Mouse (Mus musculus): ENCODE measurements around the gene Tia1.
"Not testable (repeated sequence)": the region's sequence is repeated elsewhere in the genome, so short reads cannot be mapped to it uniquely, and the experiment has no call there.

Gene Tia1

GRCm38 (mm10) chr6:86404100-86404861 lies at the start of gene Tia1:
TSS of gene Tia1 (plus strand) at chr6:86404219.
- DNase-seq (ENCODE audit: inconsistent ontology term) = peak; percentile 98

DNA sequence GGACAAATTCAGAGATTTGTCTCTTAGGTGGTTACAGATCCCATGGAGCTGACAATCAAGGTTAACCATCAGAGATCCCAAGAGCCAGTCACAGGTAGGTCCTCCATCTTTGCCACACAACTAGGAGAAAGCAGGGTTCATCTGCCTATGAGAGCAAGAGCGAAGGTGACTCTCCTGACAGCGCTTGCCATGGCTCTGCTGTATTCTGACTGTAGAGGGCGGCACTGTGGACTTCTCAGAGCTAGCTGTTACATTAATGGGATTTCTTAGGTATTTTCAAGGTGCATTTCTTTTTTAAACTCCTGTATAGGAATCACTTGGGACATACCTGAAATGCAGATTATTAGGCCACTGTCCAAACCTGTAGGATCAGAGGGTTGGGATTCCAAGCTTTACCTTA lies 49.1 kb upstream of the Tia1 start:
- DNase-seq (ENCODE audit: inconsistent ontology term) = no peak

DNA sequence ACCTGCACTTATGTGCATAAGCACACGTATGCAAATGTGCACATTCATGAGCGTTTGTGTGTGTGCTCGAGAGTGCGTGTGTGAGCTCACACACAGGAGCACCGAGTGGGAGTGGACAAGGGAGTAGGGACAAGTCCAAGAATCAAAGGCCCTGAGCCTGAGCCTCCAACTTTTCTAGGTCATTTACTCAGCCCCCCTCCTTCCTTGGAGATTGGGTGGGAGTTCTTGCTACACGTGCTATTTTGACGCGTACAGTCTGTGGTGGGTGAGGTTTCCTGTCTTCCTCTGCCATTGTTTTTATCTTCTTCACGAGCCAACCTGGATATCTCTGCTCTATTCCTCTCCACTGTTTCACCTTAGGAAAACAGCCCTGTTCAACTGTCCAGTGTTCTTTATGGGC lies 47.1 kb upstream of the Tia1 start:
- no peak for DNase-seq (ENCODE audit: inconsistent ontology term)

DNA sequence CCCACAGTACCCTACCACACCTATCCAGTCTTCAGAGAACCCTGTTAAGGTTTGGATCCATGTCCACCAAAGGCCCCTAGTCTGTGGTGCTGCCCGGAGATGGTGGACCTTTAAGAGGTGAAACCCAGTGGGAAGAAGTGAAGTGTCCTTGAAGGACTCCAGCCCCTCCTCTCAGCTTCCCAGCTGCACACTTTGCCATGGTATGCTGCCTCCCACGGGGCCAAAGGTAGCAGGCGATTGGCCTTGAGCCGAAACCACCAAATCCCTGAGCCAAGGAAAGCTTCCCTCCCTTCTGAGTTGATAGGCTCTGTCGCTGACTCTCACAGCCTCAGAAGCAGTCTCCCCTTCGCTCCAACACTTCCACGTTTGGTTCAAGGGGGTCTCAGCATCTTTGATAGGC lies 43.3 kb upstream of the Tia1 start:
- no peak for DNase-seq (ENCODE audit: inconsistent ontology term)

- DNase-seq (ENCODE audit: inconsistent ontology term) = no peak
These were observed 42.6 kb upstream of the Tia1 start for GRCm38 (mm10) chr6:86361373-86361772.

- peak; percentile 76 for DNase-seq (ENCODE audit: inconsistent ontology term)
These were observed 39.4 kb upstream of the Tia1 start for GRCm38 (mm10) chr6:86364442-86365141.

DNA sequence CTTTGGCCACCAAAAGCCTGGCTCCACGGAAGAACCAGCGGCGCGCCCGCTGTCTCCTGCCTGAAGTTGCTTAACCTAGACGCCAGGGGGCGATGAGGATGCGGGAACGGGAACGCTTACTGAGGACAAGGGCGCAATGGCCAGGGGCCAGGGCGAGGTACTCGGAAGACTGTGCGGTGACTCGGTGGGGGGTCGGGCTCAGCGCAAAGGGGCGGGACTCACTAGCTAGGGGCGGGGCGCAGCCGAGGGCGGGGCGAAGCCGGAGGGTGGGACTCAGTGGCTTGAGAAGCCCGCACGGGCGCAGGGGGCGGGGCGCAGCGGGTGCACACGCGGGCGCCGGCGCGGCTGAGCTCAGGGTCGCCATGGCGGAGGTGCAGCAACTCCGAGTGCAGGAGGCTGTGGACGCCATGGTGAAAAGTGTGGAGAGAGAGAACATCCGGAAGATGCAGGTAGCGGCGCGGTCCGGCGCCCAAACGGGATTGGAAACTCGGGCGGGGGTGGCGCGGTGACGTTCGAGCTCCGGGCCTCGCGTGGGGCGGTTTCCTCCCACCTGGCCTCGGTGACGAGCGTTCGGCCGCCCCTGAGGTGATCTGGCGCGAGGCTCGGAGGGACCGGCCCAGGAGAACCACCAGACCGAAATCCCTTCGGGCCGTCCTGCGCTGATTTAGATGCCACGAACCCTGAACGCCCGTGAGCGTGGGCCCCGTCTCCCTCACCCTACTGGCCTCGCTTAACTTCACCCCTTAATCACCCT lies 38.5 kb upstream of the Tia1 start, which contains the start of gene Fam136a:
Gene Fam136a (plus strand): TSS at position 276 of the 754 bp plus-strand sequence.
- DNase-seq (ENCODE audit: inconsistent ontology term) = peak; percentile 99

DNA sequence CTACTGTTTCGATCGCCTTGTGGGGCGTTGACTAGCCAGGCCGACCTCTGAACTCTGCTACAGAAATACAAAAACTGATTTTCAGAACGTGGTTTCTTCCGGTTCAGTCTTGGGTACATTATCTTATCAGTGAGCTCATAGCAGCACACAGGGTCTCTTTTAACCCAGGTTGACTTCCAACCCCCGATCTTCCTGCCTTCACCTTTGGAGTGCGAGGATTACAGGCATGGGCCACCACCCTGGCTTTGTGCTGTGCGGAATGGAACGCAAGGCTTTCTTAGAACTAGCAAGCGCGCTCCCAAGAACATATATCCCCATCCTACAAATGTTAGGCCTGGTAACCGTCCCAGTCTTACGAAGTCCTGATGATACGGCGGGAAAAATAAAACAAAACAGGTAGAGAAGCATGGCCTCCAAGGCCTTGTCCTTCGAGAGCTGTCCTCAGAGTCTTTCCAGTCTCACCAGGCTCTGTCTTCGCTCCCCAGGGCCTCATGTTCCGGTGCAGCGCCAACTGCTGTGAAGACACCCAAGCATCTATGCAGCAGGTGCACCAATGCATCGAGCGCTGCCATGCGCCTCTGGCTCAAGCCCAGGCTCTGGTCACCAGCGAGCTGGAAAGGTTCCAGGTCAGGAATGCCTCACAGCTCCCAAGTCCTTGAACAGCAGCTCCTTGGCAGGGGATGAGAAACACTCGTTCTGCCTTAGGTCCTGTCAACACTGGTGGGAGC lies 37.7 kb upstream of the Tia1 start:
- DNase-seq (ENCODE audit: inconsistent ontology term) = no peak

DNA sequence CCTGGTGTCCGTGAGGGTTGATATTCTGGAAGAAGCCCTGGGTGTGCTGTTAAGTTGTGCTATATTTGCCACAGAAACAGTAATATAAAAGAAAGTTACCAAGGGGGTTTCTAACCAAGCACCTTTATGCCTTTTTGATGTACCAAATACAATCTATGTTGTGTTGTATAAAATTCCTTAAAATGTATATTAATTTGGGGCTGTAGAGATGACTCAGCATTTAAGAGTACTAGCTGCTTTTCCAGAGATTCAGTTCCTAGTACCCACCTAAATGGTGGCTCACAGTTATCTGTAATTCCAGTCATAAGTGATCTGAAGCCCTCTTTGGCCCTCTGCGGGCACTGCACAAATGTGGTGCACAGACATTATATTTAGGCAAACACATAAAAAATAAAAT lies 37.2 kb upstream of the Tia1 start:
- no peak for DNase-seq (ENCODE audit: inconsistent ontology term)

GRCm38 (mm10) chr6:86368479-86368878 lies 35.5 kb upstream of the Tia1 start:
- no peak for DNase-seq (ENCODE audit: inconsistent ontology term)

- DNase-seq (ENCODE audit: inconsistent ontology term) = no peak
These were observed 33.8 kb upstream of the Tia1 start for GRCm38 (mm10) chr6:86370093-86370713.

- DNase-seq (ENCODE audit: inconsistent ontology term) = no peak
These were observed 33.2 kb upstream of the Tia1 start, which contains the start of gene Snrpg for GRCm38 (mm10) chr6:86370764-86371339. TSS of gene Snrpg (plus strand) at chr6:86371304.

DNA sequence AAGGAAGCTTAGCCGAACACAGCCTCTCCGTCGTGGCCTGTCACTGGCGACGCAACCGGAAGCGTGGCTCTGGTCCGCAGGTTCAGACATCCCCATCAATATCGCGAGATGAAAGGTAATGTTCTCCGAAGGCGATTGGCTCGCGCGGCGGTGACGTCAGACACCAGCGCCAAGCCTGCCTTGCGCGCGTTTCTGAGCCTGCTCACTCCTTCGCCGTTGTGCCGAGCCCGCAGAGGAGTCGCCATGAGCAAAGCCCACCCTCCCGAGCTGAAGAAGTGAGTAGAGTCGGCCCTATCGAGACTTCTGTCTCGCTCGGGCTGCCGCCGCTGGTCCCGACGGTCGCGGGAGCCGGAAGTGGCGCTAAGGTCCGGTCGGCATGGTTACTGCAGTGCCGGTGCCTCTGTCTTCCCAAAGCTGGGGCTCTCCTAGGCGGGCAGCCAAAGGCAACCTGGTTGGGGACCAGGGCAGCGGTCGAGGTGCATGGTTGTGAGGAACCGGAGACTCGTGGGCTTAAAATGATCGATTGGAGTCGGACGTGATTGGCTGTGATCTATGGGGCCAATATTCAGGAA lies 32.6 kb upstream of the Tia1 start:
- peak; percentile 95 for DNase-seq (ENCODE audit: inconsistent ontology term)

- no peak for DNase-seq (ENCODE audit: inconsistent ontology term)
These were observed 32.0 kb upstream of the Tia1 start for GRCm38 (mm10) chr6:86371950-86372516.

GRCm38 (mm10) chr6:86373556-86373955 lies 30.5 kb upstream of the Tia1 start:
- DNase-seq (ENCODE audit: inconsistent ontology term) = no peak

DNA sequence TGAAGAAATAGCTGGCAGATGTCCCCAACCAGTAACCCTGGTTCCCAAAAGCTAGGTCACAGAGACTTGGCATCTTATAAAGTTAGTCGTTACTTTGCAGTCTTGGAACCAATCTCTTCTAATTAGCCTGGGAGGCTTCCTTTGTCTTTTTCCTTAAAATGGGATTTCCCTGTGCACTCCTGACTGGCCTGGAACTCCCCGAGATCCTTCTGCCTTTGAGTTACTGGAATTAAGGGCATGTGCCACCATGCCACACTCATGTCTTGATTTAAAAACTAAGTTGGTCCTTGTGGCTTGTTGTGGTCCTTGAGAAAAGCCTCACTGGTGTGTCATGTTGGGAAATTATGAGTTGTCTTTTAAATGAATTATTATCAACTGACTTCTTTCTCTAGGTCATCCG lies 25.7 kb upstream of the Tia1 start:
- DNase-seq (ENCODE audit: inconsistent ontology term) = no peak

DNA sequence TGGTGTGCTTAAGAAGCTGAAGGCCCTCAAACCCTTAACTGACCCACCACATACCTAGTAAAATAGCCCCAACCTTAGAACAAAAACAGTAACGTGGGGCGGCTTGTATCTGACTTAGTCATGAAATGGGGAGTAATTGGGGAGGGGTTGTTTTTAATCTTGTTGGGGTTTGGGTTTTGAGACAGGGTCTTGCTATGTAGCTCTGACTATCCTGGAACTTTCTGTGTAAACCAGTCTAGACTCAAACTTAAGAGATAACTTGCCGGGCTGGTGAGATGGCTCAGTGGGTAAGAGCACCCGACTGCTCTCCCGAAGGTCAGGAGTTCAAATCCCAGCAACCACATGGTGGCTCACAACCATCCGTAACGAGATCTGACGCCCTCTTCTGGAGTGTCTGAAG lies 23.9 kb upstream of the Tia1 start:
- not testable (repeated sequence) for DNase-seq (ENCODE audit: inconsistent ontology term)

DNA sequence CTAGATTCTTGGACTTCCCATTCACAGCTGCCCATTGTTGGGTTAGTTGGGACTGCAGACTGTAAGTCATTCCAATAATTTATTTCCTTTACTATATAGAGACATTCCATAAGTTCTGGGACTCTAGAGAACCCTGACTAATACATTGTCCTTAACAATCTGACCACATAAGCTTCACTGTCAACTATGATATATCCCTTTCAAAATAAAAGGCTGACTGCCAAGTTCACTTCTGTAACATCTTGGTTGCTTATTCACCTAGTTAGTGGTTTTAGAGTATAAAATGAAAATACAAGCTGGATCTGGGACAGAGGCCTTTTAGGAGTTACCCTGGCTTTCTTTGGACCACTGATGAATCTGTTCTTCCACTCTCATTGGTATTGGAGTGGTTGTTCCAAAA lies 21.5 kb upstream of the Tia1 start:
- no peak for DNase-seq (ENCODE audit: inconsistent ontology term)

DNA sequence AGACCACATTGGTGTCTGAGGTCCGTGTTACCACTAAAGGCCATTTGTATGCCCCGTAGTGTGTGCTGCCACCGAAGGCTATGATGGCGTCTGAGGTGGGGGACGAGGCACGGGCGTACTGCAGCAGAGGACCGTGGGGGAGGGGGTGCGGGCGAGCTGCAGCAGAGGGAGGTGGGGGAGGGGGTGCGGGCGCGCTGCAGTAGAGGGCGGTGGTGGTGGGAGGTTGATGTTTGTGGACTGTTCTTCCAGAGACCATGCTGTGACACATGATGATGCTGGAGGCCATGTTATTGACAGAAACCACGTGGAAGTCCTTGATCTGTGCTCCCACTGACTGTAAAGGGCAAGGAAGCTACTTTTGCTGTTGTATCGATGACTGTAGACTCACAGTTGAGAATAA lies 20.6 kb upstream of the Tia1 start:
- DNase-seq (ENCODE audit: inconsistent ontology term) = no peak

DNA sequence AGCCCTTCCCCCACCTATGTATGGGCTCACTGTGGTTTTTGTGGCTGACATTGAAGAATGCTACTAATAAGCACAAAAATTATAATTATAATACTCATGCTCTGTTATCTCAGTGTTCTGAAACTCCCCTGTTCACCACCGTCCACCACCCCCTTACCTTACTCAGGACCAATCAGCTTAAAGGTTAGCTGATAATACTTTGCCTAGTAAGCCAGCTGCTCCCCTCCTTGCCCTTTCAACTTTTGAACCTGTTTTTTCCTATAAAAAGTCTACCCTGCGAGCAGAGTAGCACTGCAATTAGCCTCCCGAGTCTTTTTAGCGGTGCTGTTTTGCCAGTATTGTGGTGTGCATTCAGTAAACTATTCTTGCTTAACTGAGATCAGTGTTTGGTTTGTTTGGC lies 19.3 kb upstream of the Tia1 start:
- DNase-seq (ENCODE audit: inconsistent ontology term) = no peak

All from Muller cell, postnatal 12 days (primary cell).